Comparison of ENCODE assay signal across 8 mouse cellular contexts in the genomic region with DNA sequence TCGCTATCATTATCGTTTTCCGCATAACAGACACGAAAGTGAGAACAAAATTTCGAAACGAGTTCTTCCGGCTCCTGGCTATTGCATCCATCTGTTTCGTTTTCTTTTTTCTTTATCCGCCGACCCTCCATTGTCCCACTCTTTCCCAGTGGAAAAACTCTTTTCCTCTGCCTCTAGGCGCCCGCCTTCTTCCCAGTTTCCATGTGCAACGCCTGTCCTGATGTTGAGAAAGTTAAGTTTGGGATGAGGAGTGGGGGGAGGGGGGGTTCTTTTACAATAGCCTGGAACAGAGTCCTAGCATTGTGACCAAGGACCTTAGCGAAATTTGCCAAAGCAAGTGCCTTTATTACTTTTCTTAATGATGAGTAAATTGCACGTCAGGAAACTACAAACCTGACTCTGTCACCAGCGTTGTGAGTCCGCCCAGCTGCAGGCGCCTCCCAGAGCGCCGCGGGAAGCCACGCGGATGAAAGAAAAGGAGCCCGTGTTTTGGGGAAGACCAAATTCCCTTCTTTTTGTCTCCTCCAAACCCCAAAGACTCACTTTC. TPM values are rescaled to one million over a fixed set of nuclear protein-coding genes. Genes with fewer than 3 reads are reported as not detected.
DNase-seq lines count a peak whose midpoint lies in the region; ATAC-seq lines count a peak whose summit lies in the region.

No protein-coding gene starts in this region.

- H3K4me1 ChIP-seq in midbrain, embryonic 15.5 days: peaks cover 32% of the 10 kb centered on the region

- H3K27ac ChIP-seq in midbrain, embryonic 15.5 days: peak overlapping the region; percentile 74

- peak overlapping the region; percentile 65 for H3K9ac ChIP-seq in midbrain, embryonic 15.5 days

- DNase-seq in cerebellum, postnatal 14 days: no peak
- DNase-seq in right cerebral cortex, postnatal 14 days: peak; percentile 10
- DNase-seq in right cerebral cortex, adult 2 months (ENCODE audit: low spot score in 2 of 2): no peak
- DNase-seq in frontal cortex, postnatal 25 days (ENCODE audit: low spot score in 2 of 2): no peak
- DNase-seq in retina, postnatal 1 day: no peak

- H3K36me3 ChIP-seq in midbrain, embryonic 15.5 days (replicated peaks): no peaks in the 10 kb centered on the region

- peak overlapping the region; percentile 99 for H3K4me2 ChIP-seq in midbrain, embryonic 15.5 days

- 0 out of 2 replicates have a peak, but pooled peaks have one; percentile 3 for ATAC-seq in cerebellum, adult (ENCODE audit: insufficient number of reproducible peaks, low FRiP score, low TSS enrichment)
- ATAC-seq in inflammation-experienced regulatory T-cells, adult 6 months: peak; percentile 42
- peak; percentile 25 for ATAC-seq in midbrain, embryonic 15.5 days (replicated peaks)

- peak overlapping the region; percentile 76 for H3K4me3 ChIP-seq in midbrain, embryonic 15.5 days

- H3K9me3 ChIP-seq in midbrain, embryonic 15.5 days: no peaks in the 10 kb centered on the region

- no peaks in the 10 kb centered on the region for H3K27me3 ChIP-seq in midbrain, embryonic 15.5 days (replicated peaks)

- WGBS in midbrain, embryonic 15.5 days: under 1% methylated on average over 24 of the region's 24 CpGs

RNA-seq across cellular contexts. Expression of a gene that starts 2.5 kb away (rescaled TPM):
- polyA plus RNA-seq in inflammation-experienced regulatory T-cells, adult 6 months (2017; shearing (Covaris generic)): under 1 TPM; 0.04 to 0.47 (median 0.29) TPM
- 30.5 and 33.3 TPM in 2 replicates for polyA plus RNA-seq in midbrain, embryonic 15.5 days (2015; fragmentation: Nextera tagmentation; extraction: Ambion mirVana)

Comparison
In these comparisons a context has a peak if more than half of its experiments do, and no peak if none do; other contexts are left out.
1. RNA of a gene that starts 2.5 kb away (polyA plus RNA-seq): 30.5 to 33.3 TPM in midbrain, embryonic 15.5 days; 0.04 to 0.47 TPM in inflammation-experienced regulatory T-cells, adult 6 months; every median in the first group is over 10 times any median in the second.
2. Peak in every context shown above with its lines, with median percentiles within 50 percentile points of each other: ATAC-seq.